Mouse (Mus musculus) limb, embryonic 14.5 days (tissue): ENCODE data around the gene Clec2d. TPM values are rescaled to one million over a fixed set of nuclear protein-coding genes. Genes with fewer than 3 reads are reported as not detected.

Source experiments
- ATAC-seq: fragments of 200-750 bp; cut with Nextera tagmentation; 2 replicates; pipeline ENCODE4 v1.8.0; 2017; ENCODE audit warnings: low read depth, moderate number of reproducible peaks, moderate TSS enrichment; ENCODE audit not compliant: low FRiP score
- DNase-seq: peaks from one replicate; pipeline ENCODE4 v3.0.0-alpha.2; 2015; ENCODE audit warnings: low spot score
- H3K27ac ChIP-seq: fragments of 300-500 bp; sonication (generic); replicated peaks from 2 replicates; pipeline ENCODE4 v1.5.1; 2014; ENCODE audit warnings: low read depth, mild to moderate bottlenecking, low read length, moderate library complexity, mixed read lengths
- H3K27me3 ChIP-seq: fragments of 300-500 bp; sonication (generic); 2 replicates; pipeline ENCODE4 v1.6.1; 2014; ENCODE audit warnings: low read length, mixed read lengths; ENCODE audit not compliant: control insufficient read depth, insufficient read depth
- H3K36me3 ChIP-seq: fragments of 300-500 bp; sonication (generic); 2 replicates; pipeline ENCODE4 v1.6.1; 2014; ENCODE audit warnings: mild to moderate bottlenecking, low read length, moderate library complexity, mixed read lengths; ENCODE audit not compliant: control insufficient read depth, insufficient read depth
- H3K4me1 ChIP-seq: fragments of 300-500 bp; sonication (generic); 2 replicates; pipeline ENCODE4 v1.6.1; 2014; ENCODE audit warnings: antibody characterized with exemption, low read length, mixed read lengths; ENCODE audit not compliant: control insufficient read depth, insufficient read depth
- H3K4me2 ChIP-seq: fragments of 300-500 bp; sonication (generic); replicated peaks from 2 replicates; pipeline ENCODE4 v1.6.1; 2014; ENCODE audit warnings: low read depth, mild to moderate bottlenecking, low read length, moderate library complexity; ENCODE audit not compliant: severe bottlenecking
- H3K4me3 ChIP-seq: fragments of 300-500 bp; sonication (generic); replicated peaks from 2 replicates; pipeline ENCODE4 v1.5.1; 2014; ENCODE audit warnings: low read length
- H3K9ac ChIP-seq: fragments of 300-500 bp; sonication (generic); 2 replicates; pipeline ENCODE4 v1.6.1; 2014; ENCODE audit warnings: mild to moderate bottlenecking, low read depth, low read length, moderate library complexity; ENCODE audit not compliant: severe bottlenecking
- H3K9me3 ChIP-seq: fragments of 300-500 bp; sonication (generic); 2 replicates; pipeline ENCODE4 v1.6.1; 2016; ENCODE audit warnings: low read length; ENCODE audit not compliant: control insufficient read depth
- POLR2A ChIP-seq: fragments of 200-500 bp; IDR thresholded peaks from 2 replicates; pipeline ENCODE4 v1.8.0; 2012; ENCODE audit warnings: inconsistent platforms, mild to moderate bottlenecking, moderate library complexity, borderline replicate concordance; ENCODE audit not compliant: insufficient read depth, insufficient read length; ENCODE audit errors: extremely low read depth
- WGBS: fragments of 180-500 bp; shearing (Covaris S2); extraction: QIAGEN DNeasy Blood & Tissue Kit; methylation state at CpG from one replicate; pipeline ENCODE4 v1.1.7; 2014; 5-methylcytosine and 5-hydroxymethylcytosine counted together
- polyA plus RNA-seq, 2 experiments: library from polyadenylated mRNA; depleted of rRNA in 1 of 2; stranded (reverse) in 1 of 2; unstranded in 1 of 2; fragments of >200 nt; fragmentation: Nextera tagmentation in 1 of 2; extraction: Ambion mirVana in 1 of 2; gene quantifications; 2 replicates each; pipeline versions ENCODE4 v1.2.1 to v1.2.3; 2012 to 2014

Gene Clec2d
- polyA plus RNA-seq, 2 experiments = 11.1 TPM; not detected in 1

GRCm38 (mm10) chr6:129222188-129222800 is 41.9 kb downstream of the Clec2d start:
- Histone ChIP-seq H3K36me3 (no peaks in the 10 kb centered on the region), H3K27me3 (no peaks in the 10 kb centered on the region), H3K4me3 (no peak overlapping the region), H3K27ac (no peak overlapping the region), H3K9me3 (no peaks in the 10 kb centered on the region), H3K4me1 (no peaks in the 10 kb centered on the region), H3K4me2 (no peak overlapping the region), H3K9ac (no peak overlapping the region)
- WGBS = 93% methylated on average over 3 of the region's 3 CpGs
- no peak for ATAC-seq
- no peak for TF ChIP-seq POLR2A
- DNase-seq = no peak

GRCm38 (mm10) chr6:129223611-129224010 is 43.2 kb downstream of the Clec2d start:
- H3K9me3 ChIP-seq = no peaks in the 10 kb centered on the region
- no peak overlapping the region for H3K4me3 ChIP-seq
- no peak for TF ChIP-seq POLR2A
- WGBS = 71% methylated on average over 2 of the region's 2 CpGs
- no peaks in the 10 kb centered on the region for H3K36me3 ChIP-seq
- no peaks in the 10 kb centered on the region for H3K27me3 ChIP-seq
- DNase-seq = no peak
- no peak overlapping the region for H3K9ac ChIP-seq
- no peaks in the 10 kb centered on the region for H3K4me1 ChIP-seq
- H3K27ac ChIP-seq = no peak overlapping the region
- H3K4me2 ChIP-seq = no peak overlapping the region
- no peak for ATAC-seq

- WGBS = 79% methylated on average over 1 of the region's 1 CpGs
- H3K4me2 ChIP-seq = no peak overlapping the region
- TF ChIP-seq POLR2A = no peak
Observed at GRCm38 (mm10) chr6:129224090-129224489, 43.7 kb downstream of the Clec2d start.

GRCm38 (mm10) chr6:129225078-129225477 is 44.7 kb downstream of the Clec2d start:
- H3K27ac ChIP-seq = no peak overlapping the region
- DNase-seq (no peak), ATAC-seq (no peak)
- no peaks in the 10 kb centered on the region for H3K9me3 ChIP-seq
- no peaks in the 10 kb centered on the region for H3K36me3 ChIP-seq
- H3K27me3 ChIP-seq = no peaks in the 10 kb centered on the region
- no peak overlapping the region for H3K4me3 ChIP-seq
- no peak for TF ChIP-seq POLR2A
- WGBS = 83% methylated on average over 2 of the region's 2 CpGs
- no peak overlapping the region for H3K9ac ChIP-seq
- no peak overlapping the region for H3K4me2 ChIP-seq
- H3K4me1 ChIP-seq = peaks cover 6% of the 10 kb centered on the region

More at GRCm38 (mm10) chr6:129224090-129224489, 43.7 kb downstream of the Clec2d start:
- no peak overlapping the region for H3K27ac ChIP-seq
- no peaks in the 10 kb centered on the region for H3K9me3 ChIP-seq
- H3K9ac ChIP-seq = no peak overlapping the region
- ATAC-seq (no peak), DNase-seq (no peak)
- H3K27me3 ChIP-seq = no peaks in the 10 kb centered on the region
- peaks cover 3% of the 10 kb centered on the region; the same call in 1 of the 2 replicates for H3K4me1 ChIP-seq
- H3K36me3 ChIP-seq = no peaks in the 10 kb centered on the region
- H3K4me3 ChIP-seq = no peak overlapping the region

- no peak for ATAC-seq
- Histone ChIP-seq H3K36me3 (no peaks in the 10 kb centered on the region), H3K4me3 (no peak overlapping the region), H3K27ac (peak overlapping the region; percentile 86), H3K4me1 (peaks cover 6% of the 10 kb centered on the region), H3K27me3 (no peaks in the 10 kb centered on the region), H3K4me2 (no peak overlapping the region), H3K9ac (0 out of 2 replicates have a peak overlapping the region, but pooled peaks have one; percentile 31), H3K9me3 (no peaks in the 10 kb centered on the region)
- no peak for TF ChIP-seq POLR2A
- no peak for DNase-seq
- 36% methylated on average over 3 of the region's 3 CpGs for WGBS
Observed at GRCm38 (mm10) chr6:129228935-129229773, 48.7 kb downstream of the Clec2d start.
